Mouse (Mus musculus) forebrain, embryonic 12.5 days (tissue): ENCODE results near the gene Glipr2. TPM values are rescaled to one million over a fixed set of nuclear protein-coding genes. Genes with fewer than 3 reads are reported as not detected.

Experiments
- ATAC-seq: fragments of 200-750 bp; cut with Nextera tagmentation; 2 replicates; pipeline ENCODE4 v1.8.0; 2017; ENCODE audit warnings: moderate TSS enrichment; ENCODE audit not compliant: low FRiP score
- H3K27ac ChIP-seq: fragments of 300-500 bp; sonication (generic); 2 replicates; pipeline ENCODE4 v1.5.1; 2016; ENCODE audit warnings: mild to moderate bottlenecking
- H3K27me3 ChIP-seq: fragments of 300-500 bp; sonication (generic); 2 replicates; pipeline ENCODE4 v1.6.1; 2016; ENCODE audit warnings: mild to moderate bottlenecking
- H3K36me3 ChIP-seq: fragments of 300-500 bp; sonication (generic); replicated peaks from 2 replicates; pipeline ENCODE4 v1.6.1; 2016; ENCODE audit warnings: mild to moderate bottlenecking
- H3K4me1 ChIP-seq: fragments of 300-500 bp; sonication (generic); 2 replicates; pipeline ENCODE4 v1.6.1; 2016
- H3K4me2 ChIP-seq: fragments of 300-500 bp; sonication (generic); 2 replicates; pipeline ENCODE4 v1.6.1; 2016; ENCODE audit warnings: mild to moderate bottlenecking, moderate library complexity
- H3K4me3 ChIP-seq: fragments of 300-500 bp; sonication (generic); replicated peaks from 2 replicates; pipeline ENCODE4 v1.5.1; 2016; ENCODE audit warnings: mild to moderate bottlenecking
- H3K9ac ChIP-seq: fragments of 300-500 bp; sonication (generic); 2 replicates; pipeline ENCODE4 v1.6.1; 2016; ENCODE audit warnings: mild to moderate bottlenecking
- H3K9me3 ChIP-seq: fragments of 300-500 bp; sonication (generic); 2 replicates; pipeline ENCODE4 v1.6.1; 2016
- WGBS: fragments of 180-500 bp; shearing (Covaris S2); methylation state at CpG from one replicate; pipeline ENCODE4 v1.1.7; 2016; 5-methylcytosine and 5-hydroxymethylcytosine counted together
- polyA plus RNA-seq: library from polyadenylated mRNA; unstranded; fragments of >200 nt; fragmentation: Nextera tagmentation; extraction: Ambion mirVana; gene quantifications from 2 replicates; pipeline ENCODE4 v1.2.1, GENCODE M21; 2016

Gene Glipr2
- polyA plus RNA-seq, 1 experiment from 2014 or later, result 61.7 TPM

GRCm38 (mm10) chr4:44013391-44014070, 56.3 kb downstream of the Glipr2 start:
- Histone ChIP-seq H3K4me1 (peaks cover 20% of the 10 kb centered on the region), H3K4me3 (peak overlapping the region; percentile 97), H3K36me3 (0 out of 2 replicates have a peak, but pooled peaks cover 6% of the 10 kb centered on the region), H3K4me2 (peak overlapping the region; percentile 99), H3K9ac (peak overlapping the region; percentile 91), H3K9me3 (no peaks in the 10 kb centered on the region), H3K27me3 (no peaks in the 10 kb centered on the region), H3K27ac (no peak overlapping the region)
- ATAC-seq, result no peak
- 23% methylated on average over 11 of the region's 11 CpGs for WGBS

GRCm38 (mm10) chr4:44016071-44016470, 58.9 kb downstream of the Glipr2 start:
- Histone ChIP-seq H3K27ac (no peak overlapping the region), H3K4me3 (no peak overlapping the region), H3K27me3 (no peaks in the 10 kb centered on the region), H3K4me1 (peaks cover 20% of the 10 kb centered on the region), H3K9me3 (no peaks in the 10 kb centered on the region), H3K36me3 (peaks cover 30% of the 10 kb centered on the region), H3K9ac (no peak overlapping the region), H3K4me2 (no peak overlapping the region)
- WGBS, result 95% methylated on average over 4 of the region's 4 CpGs
- ATAC-seq, result no peak

GRCm38 (mm10) chr4:44016791-44017190, 59.6 kb downstream of the Glipr2 start:
- peaks cover 37% of the 10 kb centered on the region for H3K36me3 ChIP-seq

GRCm38 (mm10) chr4:44022323-44022722, 65.1 kb downstream of the Glipr2 start:
- Histone ChIP-seq H3K4me3 (no peak overlapping the region), H3K27me3 (peaks cover 44% of the 10 kb centered on the region), H3K4me1 (no peaks in the 10 kb centered on the region), H3K4me2 (no peak overlapping the region), H3K36me3 (peaks cover 87% of the 10 kb centered on the region), H3K9me3 (no peaks in the 10 kb centered on the region), H3K27ac (no peak overlapping the region), H3K9ac (no peak overlapping the region)
- WGBS, result 89% methylated on average over 4 of the region's 4 CpGs
- no peak for ATAC-seq

More at GRCm38 (mm10) chr4:44016791-44017190, 59.6 kb downstream of the Glipr2 start:
- H3K4me1 ChIP-seq, result peaks cover 19% of the 10 kb centered on the region
- H3K9ac ChIP-seq, result no peak overlapping the region
- no peak overlapping the region for H3K27ac ChIP-seq
- no peak overlapping the region for H3K4me3 ChIP-seq
- ATAC-seq, result no peak
- H3K4me2 ChIP-seq, result no peak overlapping the region
- no peaks in the 10 kb centered on the region for H3K9me3 ChIP-seq
- WGBS, result 96% methylated on average over 12 of the region's 12 CpGs
- H3K27me3 ChIP-seq, result peaks cover 2% of the 10 kb centered on the region; the same call in 1 of the 2 replicates

- H3K4me3 ChIP-seq, result no peak overlapping the region
- peaks cover 91% of the 10 kb centered on the region for H3K36me3 ChIP-seq
- H3K4me2 ChIP-seq, result no peak overlapping the region
- no peaks in the 10 kb centered on the region for H3K9me3 ChIP-seq
- H3K27ac ChIP-seq, result no peak overlapping the region
- H3K4me1 ChIP-seq, result peaks cover 4% of the 10 kb centered on the region; the same call in 1 of the 2 replicates
- 89% methylated on average over 11 of the region's 11 CpGs for WGBS
- ATAC-seq, result no peak
- H3K27me3 ChIP-seq, result peaks cover 48% of the 10 kb centered on the region
- no peak overlapping the region for H3K9ac ChIP-seq
These were observed 65.6 kb downstream of the Glipr2 start for GRCm38 (mm10) chr4:44022766-44023165.

GRCm38 (mm10) chr4:44023681-44024080, 66.5 kb downstream of the Glipr2 start:
- ATAC-seq, result no peak
- Histone ChIP-seq H3K9ac (no peak overlapping the region), H3K4me3 (no peak overlapping the region), H3K4me1 (peaks cover 13% of the 10 kb centered on the region), H3K4me2 (no peak overlapping the region), H3K9me3 (no peaks in the 10 kb centered on the region), H3K27ac (no peak overlapping the region), H3K27me3 (peaks cover 52% of the 10 kb centered on the region), H3K36me3 (peaks cover 99% of the 10 kb centered on the region)
- WGBS, result 96% methylated on average over 9 of the region's 9 CpGs

- no peak overlapping the region for H3K27ac ChIP-seq
- H3K9me3 ChIP-seq, result no peaks in the 10 kb centered on the region
- no peak overlapping the region for H3K4me3 ChIP-seq
- H3K27me3 ChIP-seq, result peaks cover 58% of the 10 kb centered on the region
- H3K36me3 ChIP-seq, result peaks cover 97% of the 10 kb centered on the region
- no peak for ATAC-seq
- WGBS, result 97% methylated on average over 6 of the region's 6 CpGs
- peaks cover 15% of the 10 kb centered on the region for H3K4me1 ChIP-seq
- no peak overlapping the region for H3K9ac ChIP-seq
- H3K4me2 ChIP-seq, result no peak overlapping the region
These were observed 67.0 kb downstream of the Glipr2 start for GRCm38 (mm10) chr4:44024241-44024640.

GRCm38 (mm10) chr4:44025570-44025969, 68.4 kb downstream of the Glipr2 start:
- peaks cover 97% of the 10 kb centered on the region for H3K36me3 ChIP-seq
- H3K27me3 ChIP-seq, result peaks cover 71% of the 10 kb centered on the region
- no peaks in the 10 kb centered on the region for H3K9me3 ChIP-seq
- 87% methylated on average over 6 of the region's 6 CpGs for WGBS
- H3K9ac ChIP-seq, result no peak overlapping the region
- H3K4me1 ChIP-seq, result peaks cover 15% of the 10 kb centered on the region
- ATAC-seq, result no peak
- no peak overlapping the region for H3K4me3 ChIP-seq
- H3K27ac ChIP-seq, result no peak overlapping the region
- H3K4me2 ChIP-seq, result no peak overlapping the region

Other genes with a start within 250 kb of the Glipr2 start
- gene Olfr71, start 247.1 kb upstream of the Glipr2 start, polyA plus RNA-seq, result 0.09 TPM in 1 of 2 replicates, not detected in the other
- 0.13 TPM in 1 of 2 replicates, not detected in the other for gene Hrct1, start 230.2 kb upstream of the Glipr2 start, polyA plus RNA-seq
- gene Spaar, start 227.4 kb upstream of the Glipr2 start, polyA plus RNA-seq, result not detected in 2 replicates
- not detected in 2 replicates for gene Olfr159, start 186.4 kb upstream of the Glipr2 start, polyA plus RNA-seq
- gene Olfr156, start 133.5 kb upstream of the Glipr2 start, polyA plus RNA-seq, result not detected in 2 replicates
- not detected in 2 replicates for gene Olfr157, start 117.2 kb upstream of the Glipr2 start, polyA plus RNA-seq
- not detected in 2 replicates for gene Olfr155, start 105.8 kb upstream of the Glipr2 start, polyA plus RNA-seq
- 8.9 and 11.3 TPM in 2 replicates for gene Reck, start 81.9 kb upstream of the Glipr2 start, polyA plus RNA-seq
- gene Ccin, start 26.1 kb downstream of the Glipr2 start, polyA plus RNA-seq, result 0.09 TPM in 1 of 2 replicates, not detected in the other
- 235 and 238 TPM in 2 replicates for gene Clta, start 47.1 kb downstream of the Glipr2 start, polyA plus RNA-seq
- 20.1 and 21.2 TPM in 2 replicates for gene Gne, start 126.8 kb downstream of the Glipr2 start, polyA plus RNA-seq